Mouse (Mus musculus) G1E (cell line): ENCODE measurements at regions not wholly inside any gene's neighbourhood (a gene's known extent, or its start where the extent isn't known, plus 50 kb on each side); places are given as distances from the start of the nearest gene placed in this dataset.

Experiments
- ATAC-seq: 2 replicates; pipeline ENCODE4 v1.8.0; 2016; ENCODE audit warnings: mild to moderate bottlenecking; ENCODE audit not compliant: insufficient number of reproducible peaks, poor library complexity, low FRiP score, severe bottlenecking; ENCODE audit errors: extremely low read depth
- DNase-seq: peaks from one replicate; pipeline ENCODE4 v3.0.0; 2012; ENCODE audit warnings: low spot score
- H3K27me3 ChIP-seq: 2 replicates; pipeline ENCODE4 v1.6.1; 2012; ENCODE audit warnings: mild to moderate bottlenecking, low read length, inconsistent platforms; ENCODE audit not compliant: insufficient read depth
- H3K36me3 ChIP-seq: replicated peaks from 2 replicates; pipeline ENCODE3; 2012; ENCODE audit warnings: mild to moderate bottlenecking, inconsistent platforms
- H3K4me1 ChIP-seq: 2 replicates; pipeline ENCODE4 v1.6.1; 2012; ENCODE audit warnings: low read depth, low read length, inconsistent platforms, mixed read lengths; ENCODE audit not compliant: insufficient read depth
- H3K4me3 ChIP-seq: 2 replicates; pipeline ENCODE4 v1.5.1; 2012; ENCODE audit warnings: low read depth, mild to moderate bottlenecking, inconsistent platforms, low read length, moderate library complexity, mixed read lengths
- H3K9me3 ChIP-seq: replicated peaks from 2 replicates; pipeline ENCODE4 v1.6.1; 2012; ENCODE audit warnings: inconsistent platforms
- CTCF ChIP-seq: IDR thresholded peaks from 2 replicates; pipeline ENCODE4 v1.5.1; 2012; ENCODE audit warnings: low read depth, low read length, inconsistent platforms, mixed read lengths
- GATA1 ChIP-seq: IDR thresholded peaks from 2 replicates; pipeline ENCODE4 v1.6.1; 2012; ENCODE audit warnings: borderline replicate concordance, low read length, inconsistent platforms, mixed read lengths
- GATA2 ChIP-seq: IDR thresholded peaks from 2 replicates; pipeline ENCODE4 v1.6.1; 2012; ENCODE audit warnings: low read depth, low read length, inconsistent platforms, borderline replicate concordance
- POLR2AphosphoS5 ChIP-seq: IDR thresholded peaks from 2 replicates; pipeline ENCODE4 v1.6.1; 2012; ENCODE audit warnings: low read depth, low read length, inconsistent platforms; ENCODE audit not compliant: insufficient replicate concordance
- TAL1 ChIP-seq: conservative IDR thresholded peaks from 2 replicates; pipeline ENCODE4 v1.6.1; 2012; ENCODE audit warnings: low read depth, low read length, inconsistent platforms, mixed read lengths

GRCm38 (mm10) chr3:38373690-38374089 is 111.0 kb downstream of the Ankrd50 start:
- no peak for DNase-seq
- Histone ChIP-seq H3K4me1 (no peaks in the 10 kb centered on the region), H3K4me3 (no peak overlapping the region), H3K36me3 (no peaks in the 10 kb centered on the region), H3K9me3 (no peaks in the 10 kb centered on the region), H3K27me3 (no peaks in the 10 kb centered on the region)
- no peak for ATAC-seq
- no peak for TF ChIP-seq POLR2AphosphoS5
- no peak for TF ChIP-seq TAL1
- TF ChIP-seq GATA1: no peak
- no peak for TF ChIP-seq CTCF
- no peak for TF ChIP-seq GATA2

GRCm38 (mm10) chr3:38371702-38372101 is 112.9 kb downstream of the Ankrd50 start:
- TF ChIP-seq TAL1 (no peak), GATA1 (no peak), CTCF (no peak), GATA2 (no peak)
- ATAC-seq: no peak
- Histone ChIP-seq H3K4me3 (no peak overlapping the region), H3K4me1 (no peaks in the 10 kb centered on the region), H3K27me3 (no peaks in the 10 kb centered on the region), H3K36me3 (no peaks in the 10 kb centered on the region), H3K9me3 (no peaks in the 10 kb centered on the region)
- no peak for DNase-seq

- TF ChIP-seq GATA2 (no peak), GATA1 (no peak), TAL1 (no peak), CTCF (no peak), POLR2AphosphoS5 (no peak)
- no peak overlapping the region for H3K4me3 ChIP-seq
- no peaks in the 10 kb centered on the region for H3K9me3 ChIP-seq
- ATAC-seq (no peak), DNase-seq (no peak)
- no peaks in the 10 kb centered on the region for H3K27me3 ChIP-seq
- no peaks in the 10 kb centered on the region for H3K4me1 ChIP-seq
- no peaks in the 10 kb centered on the region for H3K36me3 ChIP-seq
These were observed 120.8 kb downstream of the Ankrd50 start for GRCm38 (mm10) chr3:38363888-38364287.

- Histone ChIP-seq H3K36me3 (no peaks in the 10 kb centered on the region), H3K9me3 (no peaks in the 10 kb centered on the region), H3K4me3 (no peak overlapping the region), H3K27me3 (no peaks in the 10 kb centered on the region), H3K4me1 (no peaks in the 10 kb centered on the region)
- TF ChIP-seq TAL1 (no peak), CTCF (no peak), POLR2AphosphoS5 (no peak), GATA2 (no peak), GATA1 (no peak)
- ATAC-seq (no peak), DNase-seq (no peak)
These were observed 123.2 kb downstream of the Ankrd50 start for GRCm38 (mm10) chr3:38361411-38361810.

- no peak for ATAC-seq
- H3K4me3 ChIP-seq: no peak overlapping the region
- no peaks in the 10 kb centered on the region for H3K27me3 ChIP-seq
These were observed 123.7 kb downstream of the Ankrd50 start for GRCm38 (mm10) chr3:38360974-38361373.

GRCm38 (mm10) chr3:38360421-38360921 is 124.2 kb downstream of the Ankrd50 start:
- Histone ChIP-seq H3K36me3 (no peaks in the 10 kb centered on the region), H3K4me1 (no peaks in the 10 kb centered on the region), H3K9me3 (no peaks in the 10 kb centered on the region), H3K4me3 (no peak overlapping the region), H3K27me3 (no peaks in the 10 kb centered on the region)
- TF ChIP-seq TAL1 (no peak), CTCF (no peak), GATA2 (no peak), GATA1 (no peak), POLR2AphosphoS5 (no peak)
- DNase-seq (no peak), ATAC-seq (no peak)

More at GRCm38 (mm10) chr3:38360974-38361373, 123.7 kb downstream of the Ankrd50 start:
- H3K4me1 ChIP-seq: no peaks in the 10 kb centered on the region
- no peaks in the 10 kb centered on the region for H3K36me3 ChIP-seq
- TF ChIP-seq POLR2AphosphoS5: no peak
- no peak for TF ChIP-seq GATA2
- TF ChIP-seq GATA1: no peak
- no peak for TF ChIP-seq TAL1
- TF ChIP-seq CTCF: no peak
- DNase-seq: no peak
- H3K9me3 ChIP-seq: no peaks in the 10 kb centered on the region
